29 mouse cellular contexts compared by ENCODE assay signal in the genomic region with DNA sequence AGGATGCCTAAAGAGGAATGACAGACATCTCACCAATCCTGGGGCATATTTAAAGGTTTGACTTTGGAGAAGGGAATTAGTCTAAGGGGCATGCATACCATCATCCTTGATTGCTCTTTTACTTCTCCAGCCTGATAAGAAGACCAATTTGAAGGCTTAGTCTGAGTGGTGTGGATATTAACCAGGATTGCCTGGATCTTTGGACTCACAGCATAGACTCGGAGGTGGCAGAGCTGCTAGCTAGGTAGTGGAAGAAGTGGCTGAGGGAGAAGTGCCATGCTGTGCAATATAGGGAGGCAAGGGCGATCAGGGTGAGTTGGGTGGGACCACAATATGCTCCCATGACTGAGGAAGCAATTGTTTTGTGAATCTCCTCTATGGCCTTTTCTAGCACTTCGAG. TPM values are rescaled to one million over a fixed set of nuclear protein-coding genes. Genes with fewer than 3 reads are reported as not detected.
"Had no signal": no experiment of that assay in that cellular context is flagged by ENCODE, and none has a peak within 500 bp of the region (broad histone marks: within the 10 kb centered on the region; RNA-seq: fewer than 3 reads in every experiment).

No protein-coding gene starts in this region.

- H3K9me3 ChIP-seq: forebrain, embryonic 15.5 days; heart, embryonic 13.5 days; heart, embryonic 15.5 days; hindbrain, embryonic 12.5 days; kidney, embryonic 15.5 days; limb, embryonic 10.5 days; limb, embryonic 12.5 days; liver, embryonic 12.5 days had no signal

- H3K4me3 ChIP-seq: forebrain, embryonic 15.5 days; heart, embryonic 13.5 days; heart, embryonic 15.5 days; hindbrain, embryonic 12.5 days; kidney, embryonic 15.5 days; layer of hippocampus, adult 2 months; left cerebral cortex, adult 2 months; limb, embryonic 10.5 days; limb, embryonic 12.5 days; liver, embryonic 12.5 days had no signal

- DNase-seq: forebrain, postnatal 0 days; gastrocnemius, postnatal 14 days; gastrocnemius, postnatal 36 days; heart, adult 18-20 months; heart, postnatal 14 days; heart, postnatal 36 days; kidney, postnatal 4 days had no signal

- H3K27me3 ChIP-seq: forebrain, embryonic 15.5 days; heart, embryonic 13.5 days; heart, embryonic 15.5 days; hindbrain, embryonic 12.5 days; kidney, embryonic 15.5 days; limb, embryonic 12.5 days; liver, embryonic 12.5 days had no signal

- H3K4me2 ChIP-seq: forebrain, embryonic 15.5 days; heart, embryonic 11.5 days; heart, embryonic 13.5 days; heart, embryonic 15.5 days; hindbrain, embryonic 12.5 days; hindbrain, embryonic 14.5 days; kidney, embryonic 15.5 days; limb, embryonic 12.5 days; liver, embryonic 12.5 days had no signal

- H3K4me1 ChIP-seq: forebrain, embryonic 15.5 days; heart, embryonic 13.5 days; heart, embryonic 15.5 days; hindbrain, embryonic 12.5 days; kidney, embryonic 15.5 days; limb, embryonic 10.5 days; limb, embryonic 12.5 days; liver, embryonic 12.5 days had no signal

- H3K9ac ChIP-seq: forebrain, embryonic 15.5 days; forebrain, postnatal 0 days; heart, embryonic 13.5 days; heart, embryonic 15.5 days; hindbrain, embryonic 12.5 days; hindbrain, embryonic 14.5 days; kidney, embryonic 15.5 days; limb, embryonic 12.5 days; liver, embryonic 12.5 days; liver, embryonic 14.5 days had no signal

- H3K36me3 ChIP-seq: forebrain, embryonic 15.5 days; heart, embryonic 13.5 days; heart, embryonic 15.5 days; hindbrain, embryonic 12.5 days; kidney, embryonic 15.5 days; limb, embryonic 10.5 days; limb, embryonic 12.5 days; liver, embryonic 12.5 days had no signal

- H3K27ac ChIP-seq: forebrain, embryonic 15.5 days; heart, embryonic 13.5 days; heart, embryonic 15.5 days; hindbrain, embryonic 12.5 days; hindbrain, embryonic 14.5 days; kidney, embryonic 15.5 days; kidney, postnatal 0 days; layer of hippocampus, adult 2 months; left cerebral cortex, adult 2 months; limb, embryonic 10.5 days; limb, embryonic 12.5 days; liver, embryonic 12.5 days; liver, embryonic 14.5 days had no signal

- ATAC-seq: forebrain, embryonic 15.5 days; forebrain, postnatal 0 days; hindbrain, embryonic 16.5 days; inflammation-experienced regulatory T-cells, adult 6 months; liver, embryonic 12.5 days had no signal

RNA-seq across cellular contexts. Expression of a gene that starts 3.2 kb away (rescaled TPM):
- total RNA-seq: forebrain, postnatal 0 days; hematopoietic stem cell, adult 5-6 weeks; layer of hippocampus, adult 2 months had no signal
- polyA plus RNA-seq: forebrain, postnatal 0 days; heart, embryonic 11.5 days; limb, embryonic 12.5 days had no signal

RNA-seq across cellular contexts. Expression of a gene that starts 18.6 kb away (rescaled TPM):
- total RNA-seq: forebrain, postnatal 0 days; heart, adult 18-20 months; heart, postnatal 14 days; heart, postnatal 36 days; layer of hippocampus, adult 2 months; layer of hippocampus, postnatal 10 days; layer of hippocampus, postnatal 25 days; left cerebral cortex, adult 2 months; left cerebral cortex, postnatal 14 days; left cerebral cortex, postnatal 36 days had no signal
- polyA plus RNA-seq: forebrain, embryonic 15.5 days; forebrain, postnatal 0 days; heart, embryonic 11.5 days; heart, embryonic 13.5 days; heart, embryonic 15.5 days; heart, postnatal 0 days; hindbrain, embryonic 12.5 days; hindbrain, embryonic 14.5 days; hindbrain, embryonic 16.5 days; limb, embryonic 10.5 days; limb, embryonic 12.5 days; liver, embryonic 12.5 days had no signal
